Mouse (Mus musculus) ES-E14 (cell line): Measurements from ENCODE around the gene Unc79. TPM values are rescaled to one million over a fixed set of nuclear protein-coding genes. Genes with fewer than 3 reads are reported as not detected.

ENCODE experiments used
- DNase-seq: peaks from one replicate; pipeline ENCODE4 v3.0.0-alpha.2; 2013; ENCODE audit warnings: low read depth, low spot score
- H3K27ac ChIP-seq: 2 replicates; pipeline ENCODE4 v1.5.1; 2012; ENCODE audit warnings: low read depth, mild to moderate bottlenecking, low read length, moderate library complexity, mixed read lengths; ENCODE audit not compliant: poor library complexity, insufficient read depth, severe bottlenecking
- H3K36me3 ChIP-seq: 2 replicates; pipeline ENCODE4 v1.6.1; 2012; ENCODE audit warnings: mild to moderate bottlenecking, low read length, moderate library complexity, mixed read lengths; ENCODE audit not compliant: control insufficient read depth, poor library complexity, insufficient read depth, severe bottlenecking
- H3K4me1 ChIP-seq, 2 experiments: fragments of 150-350 bp in 1 of 2; sonication (generic) in 1 of 2; 2 replicates each; pipeline ENCODE4 v1.6.1; 2012; ENCODE audit warnings: low read length in 2 of 2, mild to moderate bottlenecking in 1 of 2, mixed read lengths in 1 of 2; ENCODE audit not compliant: control insufficient read depth in 2 of 2, insufficient read depth in 2 of 2, poor library complexity in 1 of 2
- H3K4me3 ChIP-seq, 2 experiments: fragments of 150-350 bp in 1 of 2; sonication (generic) in 1 of 2; 2 replicates each; pipeline ENCODE4 v1.5.1; 2012; ENCODE audit warnings: low read length in 2 of 2, low read depth in 1 of 2, mild to moderate bottlenecking in 1 of 2, mixed read lengths in 1 of 2; ENCODE audit not compliant: insufficient read depth in 1 of 2, poor library complexity in 1 of 2, severe bottlenecking in 1 of 2
- H3K9ac ChIP-seq: 2 replicates; pipeline ENCODE4 v1.6.1; 2012; ENCODE audit warnings: low read depth, mild to moderate bottlenecking, low read length, mixed read lengths; ENCODE audit not compliant: poor library complexity, insufficient read depth, severe bottlenecking
- H3K9me3 ChIP-seq: fragments of 150-350 bp; sonication (generic); 2 replicates; pipeline ENCODE4 v1.6.1; 2012; ENCODE audit warnings: low read depth, mild to moderate bottlenecking, low read length; ENCODE audit not compliant: control insufficient read depth, insufficient read depth
- CHD2 ChIP-seq: IDR thresholded peaks from 2 replicates; pipeline ENCODE4 v1.6.1; 2014; ENCODE audit warnings: mild to moderate bottlenecking, low read depth, low read length, inconsistent platforms
- HCFC1 ChIP-seq: IDR thresholded peaks from 2 replicates; pipeline ENCODE4 v1.6.1; 2012; ENCODE audit warnings: low read length, inconsistent platforms, borderline replicate concordance; ENCODE audit not compliant: insufficient read depth
- MAFK ChIP-seq: IDR thresholded peaks from 2 replicates; pipeline ENCODE4 v1.6.1; 2014; ENCODE audit warnings: mild to moderate bottlenecking, low read depth, low read length, inconsistent platforms; ENCODE audit not compliant: insufficient read depth
- ZC3H11A ChIP-seq: IDR thresholded peaks from 2 replicates; pipeline ENCODE4 v1.6.1; 2012; ENCODE audit warnings: low read depth, mild to moderate bottlenecking, inconsistent platforms, low read length, borderline replicate concordance
- ZNF384 ChIP-seq: IDR thresholded peaks from 2 replicates; pipeline ENCODE4 v1.6.1; 2012; ENCODE audit warnings: low read depth, low read length, inconsistent platforms
- in situ Hi-C, 2 experiments: fragments of 600-800 bp; cut with MboI; formaldehyde crosslinking; loops; one replicate each; pipeline ENCODE4 v1.15.1; 2025; ENCODE audit warnings: low sequenced_read_pairs in 2 of 2, inconsistent platforms in 1 of 2; ENCODE audit not compliant: unreplicated experiment in 2 of 2
- total RNA-seq: library from RNA; depleted of rRNA; stranded (reverse); fragments of 300-350 nt; gene quantifications from 2 replicates; pipeline ENCODE4 v1.2.3, GENCODE M21; 2012

The Unc79 gene
- total RNA-seq, 1 experiment = 0.36 TPM

DNA sequence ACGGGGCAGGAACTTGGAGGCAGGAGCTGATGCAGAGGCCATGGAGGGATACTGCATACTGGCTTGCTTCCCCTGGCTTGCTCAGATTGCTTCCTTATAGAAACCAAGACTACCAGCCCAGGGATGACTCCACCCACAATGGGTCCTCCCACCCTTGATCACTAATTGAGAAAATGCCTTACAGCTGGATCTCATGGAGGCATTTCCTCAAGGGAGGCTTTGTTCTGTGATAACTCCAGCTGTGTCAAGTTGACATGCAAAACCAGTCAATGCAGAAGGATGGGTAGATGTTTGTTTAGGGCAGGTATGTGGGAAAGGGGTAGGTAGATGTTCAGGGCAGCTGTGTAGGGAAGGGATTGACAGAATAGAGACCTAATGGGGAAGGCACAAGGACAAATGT lies 18.3 kb upstream of the Unc79 start:
- H3K9ac ChIP-seq = no peak overlapping the region
- no peak overlapping the region for H3K4me3 ChIP-seq
- H3K27ac ChIP-seq = no peak overlapping the region
- in situ Hi-C loops = no loop called here
- TF ChIP-seq MAFK (no peak), ZC3H11A (no peak), HCFC1 (no peak), ZNF384 (no peak), CHD2 (no peak)
- H3K9me3 ChIP-seq = no peaks in the 10 kb centered on the region
- H3K36me3 ChIP-seq = no peaks in the 10 kb centered on the region
- H3K4me1 ChIP-seq = no peaks in the 10 kb centered on the region
- no peak for DNase-seq

GRCm38 (mm10) chr12:102930789-102931188 lies 17.9 kb upstream of the Unc79 start:
- H3K4me3 ChIP-seq = no peak overlapping the region
- TF ChIP-seq MAFK (no peak), ZC3H11A (no peak), CHD2 (no peak), HCFC1 (no peak), ZNF384 (no peak)
- no peaks in the 10 kb centered on the region for H3K9me3 ChIP-seq
- no peak for DNase-seq
- no peaks in the 10 kb centered on the region for H3K36me3 ChIP-seq
- in situ Hi-C loops = no loop called here
- no peak overlapping the region for H3K27ac ChIP-seq
- H3K4me1 ChIP-seq = no peaks in the 10 kb centered on the region
- H3K9ac ChIP-seq = no peak overlapping the region

DNA sequence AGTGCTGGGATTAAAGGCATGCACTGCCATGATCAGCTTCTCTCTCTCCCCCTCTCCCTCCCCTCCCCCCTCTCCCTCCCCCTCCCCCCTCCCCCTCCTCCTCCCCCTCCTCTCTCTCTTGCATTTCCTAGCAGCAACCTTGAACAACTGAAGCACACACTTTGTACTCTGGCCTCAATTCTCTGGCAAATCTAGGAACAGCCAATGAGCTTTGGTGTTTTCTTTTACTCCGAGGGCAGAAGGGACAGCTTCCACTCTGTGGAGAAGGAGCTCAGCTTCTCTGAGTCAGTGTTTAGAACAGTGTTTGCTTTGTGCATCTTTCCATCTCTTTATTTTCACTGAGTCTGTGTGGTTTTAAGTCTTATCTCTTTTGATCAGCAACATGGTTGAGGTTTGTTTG lies 12.8 kb upstream of the Unc79 start:
- in situ Hi-C loops = no loop called here
- H3K27ac ChIP-seq = no peak overlapping the region
- H3K9ac ChIP-seq = no peak overlapping the region
- no peak for DNase-seq
- no peak overlapping the region for H3K4me3 ChIP-seq
- H3K36me3 ChIP-seq = no peaks in the 10 kb centered on the region
- no peaks in the 10 kb centered on the region for H3K9me3 ChIP-seq
- TF ChIP-seq ZC3H11A (no peak), ZNF384 (no peak), MAFK (no peak), HCFC1 (no peak), CHD2 (no peak)
- peaks cover 0 to 4% of the 10 kb centered on the region in 2 experiments; a peak in 2 of 4 replicates for H3K4me1 ChIP-seq

- no peak for DNase-seq
- H3K4me3 ChIP-seq = no peak overlapping the region
- no peaks in the 10 kb centered on the region for H3K9me3 ChIP-seq
- no peak overlapping the region for H3K9ac ChIP-seq
- TF ChIP-seq CHD2 (no peak), MAFK (no peak), ZC3H11A (no peak), ZNF384 (no peak), HCFC1 (no peak)
- no peak overlapping the region for H3K27ac ChIP-seq
- H3K4me1 ChIP-seq = no peaks in the 10 kb centered on the region
- no peaks in the 10 kb centered on the region for H3K36me3 ChIP-seq
- in situ Hi-C loops = no loop called here
These were observed 3.1 kb upstream of the Unc79 start for GRCm38 (mm10) chr12:102945571-102945970.

- no peak overlapping the region for H3K27ac ChIP-seq
- TF ChIP-seq ZC3H11A (no peak), CHD2 (no peak), HCFC1 (no peak), ZNF384 (no peak), MAFK (no peak)
- no peaks in the 10 kb centered on the region for H3K4me1 ChIP-seq
- no peak overlapping the region for H3K9ac ChIP-seq
- H3K9me3 ChIP-seq = no peaks in the 10 kb centered on the region
- no peaks in the 10 kb centered on the region for H3K36me3 ChIP-seq
- no peak for DNase-seq
- no peak overlapping the region for H3K4me3 ChIP-seq
- in situ Hi-C loops = no loop called here
These were observed 833 bp upstream of the Unc79 start for GRCm38 (mm10) chr12:102947826-102948225.
